Mouse (Mus musculus) embryonic facial prominence, embryonic 13.5 days (tissue): ENCODE measurements at regions not wholly inside any gene's neighbourhood (a gene's known extent, or its start where the extent isn't known, plus 50 kb on each side); places are given as distances from the start of the nearest gene placed in this dataset.
"Not testable (repeated sequence)": the region's sequence is repeated elsewhere in the genome, so short reads cannot be mapped to it uniquely, and the experiment has no call there.

Experiments used
- ATAC-seq: fragments of 200-750 bp; cut with Nextera tagmentation; 2 replicates; pipeline ENCODE4 v1.8.0; 2017; ENCODE audit warnings: low read depth; ENCODE audit not compliant: insufficient number of reproducible peaks, insufficient read depth, low FRiP score, low TSS enrichment
- H3K27ac ChIP-seq: fragments of 300-500 bp; sonication (generic); 2 replicates; pipeline ENCODE4 v1.5.1; 2015; ENCODE audit warnings: moderate library complexity, mild to moderate bottlenecking, inconsistent platforms
- H3K27me3 ChIP-seq: fragments of 300-500 bp; sonication (generic); 2 replicates; pipeline ENCODE4 v1.6.1; 2015; ENCODE audit warnings: mild to moderate bottlenecking, inconsistent platforms
- H3K36me3 ChIP-seq: fragments of 300-500 bp; sonication (generic); 2 replicates; pipeline ENCODE4 v1.6.1; 2015; ENCODE audit warnings: mild to moderate bottlenecking, inconsistent platforms
- H3K4me1 ChIP-seq: fragments of 300-500 bp; sonication (generic); 2 replicates; pipeline ENCODE4 v1.6.1; 2015; ENCODE audit warnings: inconsistent platforms
- H3K4me2 ChIP-seq: fragments of 300-500 bp; sonication (generic); 2 replicates; pipeline ENCODE4 v1.6.1; 2015; ENCODE audit warnings: moderate library complexity, mild to moderate bottlenecking, inconsistent platforms
- H3K4me3 ChIP-seq: fragments of 300-500 bp; sonication (generic); 2 replicates; pipeline ENCODE4 v1.5.1; 2015; ENCODE audit warnings: mild to moderate bottlenecking, inconsistent platforms
- H3K9ac ChIP-seq: fragments of 300-500 bp; sonication (generic); 2 replicates; pipeline ENCODE4 v1.6.1; 2015; ENCODE audit warnings: mild to moderate bottlenecking, inconsistent platforms
- H3K9me3 ChIP-seq: fragments of 300-500 bp; sonication (generic); 2 replicates; pipeline ENCODE4 v1.6.1; 2016; ENCODE audit warnings: inconsistent platforms
- WGBS: fragments of 180-500 bp; shearing (Covaris S2); methylation state at CpG from one replicate; pipeline ENCODE4 v1.1.7; 2015; ENCODE audit warnings: mixed read lengths; 5-methylcytosine and 5-hydroxymethylcytosine counted together

DNA sequence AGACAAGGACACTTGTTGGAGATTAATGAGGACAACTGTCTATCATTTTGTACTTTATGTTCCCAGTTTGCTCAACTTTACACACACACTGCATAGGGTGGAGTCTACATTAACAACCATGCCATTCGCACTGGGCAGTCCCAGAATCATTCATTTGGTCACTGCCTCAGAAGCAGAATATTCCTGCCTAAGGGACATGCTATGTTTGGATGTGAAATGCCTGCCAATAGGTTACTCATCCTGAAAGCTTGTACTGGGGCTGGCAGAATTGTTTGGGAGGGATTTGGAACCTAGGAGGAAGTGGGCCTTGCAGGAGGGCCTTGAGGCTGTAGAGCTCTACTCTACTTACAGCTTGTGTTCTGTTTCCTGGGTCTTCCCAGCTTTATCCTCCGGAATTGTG is 482.3 kb downstream of the Lmo7 start:
- Histone ChIP-seq H3K27ac (no peak overlapping the region), H3K4me2 (no peak overlapping the region), H3K36me3 (no peaks in the 10 kb centered on the region), H3K4me3 (no peak overlapping the region), H3K4me1 (peaks cover 9% of the 10 kb centered on the region), H3K9me3 (no peaks in the 10 kb centered on the region), H3K27me3 (no peaks in the 10 kb centered on the region), H3K9ac (no peak overlapping the region)
- WGBS, result 93% methylated on average over 2 of the region's 2 CpGs
- ATAC-seq, result no peak

DNA sequence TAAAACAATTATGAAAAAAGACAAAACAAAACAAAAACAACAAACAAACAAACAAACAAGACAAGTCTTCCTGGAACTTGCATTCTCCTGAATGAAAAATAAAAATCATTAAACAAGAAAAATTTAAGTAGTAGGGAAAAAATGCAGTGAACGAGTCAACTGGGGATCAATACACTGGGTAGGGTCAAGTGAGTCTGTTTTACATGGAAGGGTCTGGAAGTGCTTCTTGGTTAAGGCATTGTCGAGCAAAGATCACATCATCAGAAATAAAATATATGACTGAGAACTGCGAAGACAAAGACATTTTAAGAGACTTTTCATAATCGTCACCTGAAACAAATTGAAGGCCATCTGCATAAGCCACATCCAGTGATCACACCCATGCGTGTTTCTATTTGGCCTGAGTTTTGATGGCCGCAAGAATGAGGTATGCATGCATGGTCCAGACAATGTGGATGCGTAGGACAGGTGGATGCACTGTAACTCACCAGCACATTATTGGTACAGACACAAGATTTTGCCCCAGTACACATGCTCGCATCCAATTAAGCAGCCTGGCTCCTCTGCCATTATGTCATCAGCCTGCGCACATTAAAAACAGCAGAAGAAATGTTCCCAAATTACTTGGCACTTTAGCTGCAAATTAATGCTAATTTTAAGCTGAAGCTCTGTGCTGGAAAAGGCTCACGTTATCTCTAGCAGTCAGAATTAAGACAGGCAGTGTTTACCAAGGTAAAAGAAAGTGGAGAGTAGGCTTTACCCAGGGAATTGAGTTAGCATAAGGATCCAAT is 475.3 kb downstream of the Lmo7 start:
- Histone ChIP-seq H3K27ac (no peak overlapping the region), H3K9ac (no peak overlapping the region), H3K4me1 (peaks cover 8% of the 10 kb centered on the region), H3K4me2 (no peak overlapping the region), H3K27me3 (no peaks in the 10 kb centered on the region), H3K36me3 (no peaks in the 10 kb centered on the region), H3K4me3 (no peak overlapping the region), H3K9me3 (no peaks in the 10 kb centered on the region)
- no peak for ATAC-seq
- 78% methylated on average over 10 of the region's 10 CpGs for WGBS

GRCm38 (mm10) chr14:102199430-102199829 is 469.7 kb downstream of the Lmo7 start:
- Histone ChIP-seq H3K4me3 (no peak overlapping the region), H3K27ac (no peak overlapping the region), H3K9ac (no peak overlapping the region), H3K9me3 (no peaks in the 10 kb centered on the region), H3K4me2 (no peak overlapping the region), H3K27me3 (no peaks in the 10 kb centered on the region), H3K4me1 (no peaks in the 10 kb centered on the region), H3K36me3 (no peaks in the 10 kb centered on the region)
- 78% methylated on average over 6 of the region's 6 CpGs for WGBS
- ATAC-seq, result no peak

- Histone ChIP-seq H3K36me3 (no peaks in the 10 kb centered on the region), H3K9ac (no peak overlapping the region), H3K4me2 (no peak overlapping the region), H3K4me3 (no peak overlapping the region), H3K9me3 (no peaks in the 10 kb centered on the region), H3K4me1 (no peaks in the 10 kb centered on the region), H3K27me3 (no peaks in the 10 kb centered on the region), H3K27ac (no peak overlapping the region)
- ATAC-seq, result no peak
- 73% methylated on average over 1 of the region's 1 CpGs for WGBS
Measured at GRCm38 (mm10) chr14:102190786-102191185, 461.0 kb downstream of the Lmo7 start.

DNA sequence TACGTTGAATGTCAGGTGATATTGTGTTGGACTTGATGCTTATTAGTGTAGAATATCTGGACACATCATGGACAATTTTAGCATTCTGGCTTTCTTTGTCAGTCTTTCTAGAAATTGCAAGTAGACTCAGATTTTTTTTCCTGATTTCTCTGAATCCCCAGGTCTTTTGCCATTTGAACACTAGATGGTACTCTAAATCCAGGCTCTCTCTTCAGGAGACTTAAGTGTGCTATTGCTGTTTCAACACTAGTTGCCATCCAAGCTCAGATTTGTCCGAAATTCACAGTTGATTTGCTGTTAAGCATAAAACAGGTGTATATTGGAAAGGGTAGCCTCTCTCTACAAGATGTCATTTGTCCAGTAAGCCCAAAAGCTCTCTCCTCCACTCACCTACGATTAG is 451.5 kb downstream of the Lmo7 start:
- no peaks in the 10 kb centered on the region for H3K27me3 ChIP-seq
- H3K9me3 ChIP-seq, result no peaks in the 10 kb centered on the region
- H3K4me3 ChIP-seq, result no peak overlapping the region
- no peak overlapping the region for H3K27ac ChIP-seq
- no peaks in the 10 kb centered on the region for H3K36me3 ChIP-seq
- H3K9ac ChIP-seq, result no peak overlapping the region
- ATAC-seq, result no peak
- no peak overlapping the region for H3K4me2 ChIP-seq
- H3K4me1 ChIP-seq, result no peaks in the 10 kb centered on the region
- 78% methylated on average over 3 of the region's 3 CpGs for WGBS

DNA sequence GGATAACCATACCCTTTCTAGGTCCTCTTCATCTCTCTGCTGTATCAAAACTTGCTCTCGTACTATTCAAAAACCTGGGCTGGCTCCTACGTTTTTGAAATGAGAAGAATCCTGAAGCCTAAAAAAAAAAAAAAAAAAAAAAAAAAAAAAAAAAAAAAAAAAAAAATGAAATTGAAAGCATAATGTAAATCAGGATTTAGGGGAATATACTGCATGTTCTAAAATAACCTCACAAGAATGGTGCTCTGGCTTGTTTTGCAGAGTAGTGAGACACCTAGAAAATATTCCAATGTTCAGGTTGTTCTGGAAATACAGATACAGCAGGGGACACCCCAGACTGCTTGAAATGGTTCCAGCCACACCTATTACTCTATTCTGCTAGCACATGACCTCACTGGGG is 442.0 kb downstream of the Lmo7 start:
- Histone ChIP-seq H3K9ac (no peak overlapping the region), H3K4me2 (no peak overlapping the region), H3K27ac (no peak overlapping the region), H3K4me3 (no peak overlapping the region), H3K4me1 (no peaks in the 10 kb centered on the region), H3K9me3 (no peaks in the 10 kb centered on the region), H3K36me3 (no peaks in the 10 kb centered on the region), H3K27me3 (no peaks in the 10 kb centered on the region)
- 79% methylated on average over 2 of the region's 2 CpGs for WGBS
- no peak for ATAC-seq

DNA sequence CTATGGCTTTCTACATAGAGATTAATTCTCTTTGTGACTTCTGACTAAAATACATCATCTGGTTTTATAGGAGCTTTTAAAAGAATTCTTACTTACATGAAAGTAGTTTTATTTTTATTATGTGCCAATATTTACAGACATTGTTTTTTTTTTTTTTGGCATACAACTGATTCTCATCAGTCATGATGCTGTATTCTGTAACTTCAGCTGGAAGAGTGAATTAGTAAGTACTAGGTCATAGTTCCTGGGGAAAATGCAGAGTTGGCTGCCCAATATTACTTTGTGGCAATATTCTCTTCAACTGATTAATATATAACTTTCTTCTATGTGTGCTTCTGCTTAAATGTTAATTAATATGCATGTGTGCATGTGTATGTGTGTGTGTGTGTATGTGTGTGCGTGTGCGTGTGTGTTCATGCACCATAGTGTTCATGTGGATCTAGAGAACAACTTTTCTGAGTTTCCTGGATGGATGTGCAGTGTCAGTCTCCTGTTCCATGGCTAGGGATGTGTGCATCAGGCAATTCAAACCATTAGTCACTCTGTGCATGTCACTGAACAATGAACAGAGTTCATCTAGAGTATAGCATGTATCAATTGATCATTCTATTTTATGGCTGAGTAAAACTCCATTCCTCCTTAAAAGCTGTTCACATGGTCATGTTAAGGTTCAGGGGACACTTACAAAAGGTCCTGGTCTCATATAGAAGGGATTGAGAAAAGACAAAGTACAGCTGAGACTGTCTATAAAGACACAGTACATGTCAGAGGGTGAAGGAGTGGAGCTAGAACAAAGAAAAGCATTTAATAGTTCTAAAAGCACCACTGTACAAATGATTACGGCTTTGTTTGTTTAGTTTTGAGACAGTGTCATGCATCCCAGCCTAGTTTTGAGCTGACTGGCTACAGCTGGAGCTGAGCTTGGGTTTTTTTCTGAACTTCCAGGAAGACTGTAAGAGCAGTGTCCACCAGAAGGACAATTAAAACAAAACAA is 431.8 kb downstream of the Lmo7 start:
- Histone ChIP-seq H3K4me3 (no peak overlapping the region), H3K4me1 (no peaks in the 10 kb centered on the region), H3K27me3 (no peaks in the 10 kb centered on the region), H3K4me2 (no peak overlapping the region), H3K36me3 (no peaks in the 10 kb centered on the region), H3K27ac (no peak overlapping the region), H3K9me3 (no peaks in the 10 kb centered on the region), H3K9ac (no peak overlapping the region)
- ATAC-seq, result no peak
- WGBS, result 85% methylated on average over 3 of the region's 3 CpGs

DNA sequence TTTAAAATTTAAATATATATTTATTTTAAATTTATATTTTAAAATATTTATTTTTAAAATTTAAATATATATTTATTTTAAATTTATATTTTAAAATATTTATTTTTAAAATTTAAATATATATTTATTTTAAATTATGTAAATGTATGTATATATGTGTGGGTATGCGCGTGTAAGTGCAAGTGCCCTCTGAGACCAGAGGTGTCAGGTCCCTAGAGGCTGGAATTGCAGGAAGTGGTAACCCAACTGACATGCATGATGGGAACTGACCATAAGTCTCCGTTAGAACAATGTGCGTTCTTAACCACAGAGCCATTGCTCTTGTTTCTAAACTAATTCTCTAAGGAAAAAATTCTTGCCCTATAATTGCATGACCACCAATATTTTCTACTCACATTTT is 420.7 kb downstream of the Lmo7 start:
- 95% methylated on average over 4 of the region's 4 CpGs for WGBS
- not testable (repeated sequence) for H3K27ac ChIP-seq, H3K4me1 ChIP-seq, H3K4me2 ChIP-seq, ATAC-seq, H3K9ac ChIP-seq, H3K4me3 ChIP-seq, H3K9me3 ChIP-seq, H3K36me3 ChIP-seq, H3K27me3 ChIP-seq

DNA sequence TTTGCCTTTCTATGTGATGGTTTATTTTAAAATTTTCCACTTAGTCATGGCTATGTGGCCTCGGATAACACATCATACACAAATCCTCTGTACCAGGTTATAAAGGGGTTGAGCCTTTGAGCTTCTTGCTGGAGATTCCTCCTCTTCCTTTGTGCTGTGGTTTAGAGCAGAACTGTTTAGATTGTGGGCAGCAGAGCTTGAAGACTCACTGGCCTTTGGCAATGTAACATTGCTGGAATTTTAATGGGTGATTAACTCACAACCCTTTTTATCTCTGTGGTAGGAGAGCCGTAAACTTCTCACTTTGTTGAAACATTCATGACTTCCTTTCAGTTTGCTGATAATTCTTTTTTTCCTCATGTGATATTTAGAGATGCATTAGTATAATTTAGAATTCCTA is 413.0 kb downstream of the Lmo7 start:
- Histone ChIP-seq H3K27me3 (no peaks in the 10 kb centered on the region), H3K4me2 (no peak overlapping the region), H3K36me3 (no peaks in the 10 kb centered on the region), H3K9ac (no peak overlapping the region), H3K27ac (no peak overlapping the region), H3K4me3 (no peak overlapping the region), H3K4me1 (no peaks in the 10 kb centered on the region), H3K9me3 (no peaks in the 10 kb centered on the region)
- ATAC-seq, result no peak
- 43% methylated on average over 2 of the region's 2 CpGs for WGBS

- no peak for ATAC-seq
- no peak overlapping the region for H3K4me2 ChIP-seq
- no peak overlapping the region for H3K4me3 ChIP-seq
- no peaks in the 10 kb centered on the region for H3K27me3 ChIP-seq
- 90% methylated on average over 1 of the region's 1 CpGs for WGBS
- H3K4me1 ChIP-seq, result no peaks in the 10 kb centered on the region
- H3K27ac ChIP-seq, result no peak overlapping the region
- H3K9me3 ChIP-seq, result no peaks in the 10 kb centered on the region
- H3K36me3 ChIP-seq, result no peaks in the 10 kb centered on the region
- no peak overlapping the region for H3K9ac ChIP-seq
Measured at GRCm38 (mm10) chr14:102138936-102139335, 409.2 kb downstream of the Lmo7 start.

GRCm38 (mm10) chr14:102118166-102118565 is 388.4 kb downstream of the Lmo7 start:
- no peaks in the 10 kb centered on the region for H3K27me3 ChIP-seq
- no peaks in the 10 kb centered on the region for H3K4me1 ChIP-seq
- H3K9ac ChIP-seq, result no peak overlapping the region
- no peak overlapping the region for H3K27ac ChIP-seq
- H3K36me3 ChIP-seq, result no peaks in the 10 kb centered on the region
- no peaks in the 10 kb centered on the region for H3K9me3 ChIP-seq
- WGBS, result 63% methylated on average over 3 of the region's 3 CpGs
- no peak for ATAC-seq
- H3K4me2 ChIP-seq, result no peak overlapping the region
- H3K4me3 ChIP-seq, result no peak overlapping the region

GRCm38 (mm10) chr14:102106165-102106564 is 376.4 kb downstream of the Lmo7 start:
- no peaks in the 10 kb centered on the region for H3K9me3 ChIP-seq
- H3K4me2 ChIP-seq, result no peak overlapping the region
- 78% methylated on average over 3 of the region's 3 CpGs for WGBS
- H3K9ac ChIP-seq, result no peak overlapping the region
- H3K27me3 ChIP-seq, result no peaks in the 10 kb centered on the region
- H3K27ac ChIP-seq, result no peak overlapping the region
- no peak for ATAC-seq
- no peaks in the 10 kb centered on the region for H3K4me1 ChIP-seq
- no peak overlapping the region for H3K4me3 ChIP-seq
- no peaks in the 10 kb centered on the region for H3K36me3 ChIP-seq
